Mouse (Mus musculus): ENCODE measurements around the gene Ghrh. TPM values are rescaled to one million over a fixed set of nuclear protein-coding genes. Genes with fewer than 3 reads are reported as not detected.

Ghrh gene
- total and polyA plus RNA-seq, 2 experiments from 2014 or later: not detected

DNA sequence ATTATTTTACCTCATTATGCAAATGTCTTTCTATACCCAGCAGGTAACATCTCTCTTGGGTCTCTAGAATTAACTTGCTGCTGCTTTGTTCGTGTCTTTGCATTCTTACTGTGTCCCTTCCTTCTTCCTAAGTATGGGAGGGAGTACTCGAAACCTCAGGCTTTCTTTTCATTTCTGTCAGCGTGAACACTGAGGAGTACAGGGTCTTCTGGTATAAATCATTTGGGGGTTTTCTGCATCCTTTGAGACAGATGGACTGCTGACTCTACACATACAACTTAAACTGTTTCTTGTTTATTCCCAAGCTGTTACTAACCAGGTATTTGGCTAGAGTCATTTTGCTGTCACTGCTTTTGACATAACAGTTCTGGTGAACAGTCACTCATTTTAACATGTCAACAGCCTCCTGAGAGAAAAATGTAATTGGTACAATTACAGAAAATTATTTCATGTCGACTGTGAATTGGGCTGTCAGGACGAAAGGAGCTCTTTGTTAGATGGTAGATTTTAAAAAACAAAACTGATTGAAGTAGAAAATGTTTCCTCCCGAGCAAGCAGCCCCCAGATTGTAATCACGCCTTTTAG, 51.1 kb downstream of the Ghrh start:
- no peak for DNase-seq (ENCODE audit: low spot score)
- WGBS: 86% methylated on average over 7 of the region's 7 CpGs

DNA sequence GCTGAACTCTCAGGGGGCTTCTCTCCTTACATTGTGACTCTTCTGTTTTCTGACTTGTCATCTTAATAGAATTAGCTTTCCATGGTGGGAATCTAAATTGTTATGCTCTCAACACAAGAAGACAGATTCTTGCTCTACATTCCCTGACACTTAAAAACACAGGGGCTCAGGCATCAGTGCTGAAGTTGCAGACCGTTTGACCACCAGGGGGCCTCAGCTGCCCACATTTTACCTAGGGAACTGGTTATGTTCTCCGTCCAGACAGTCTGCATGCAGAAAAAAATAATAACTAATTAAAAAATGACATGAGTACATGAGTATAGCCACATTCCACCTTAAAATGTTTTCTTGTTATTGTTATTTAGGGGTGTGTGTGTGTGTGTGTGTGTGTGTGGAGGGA, 55.2 kb downstream of the Ghrh start:
- Histone ChIP-seq H3K27me3 (ENCODE audit: control insufficient read depth, insufficient read depth, low read length) (no peaks in the 10 kb centered on the region), H3K9ac (replicated peaks; ENCODE audit: low read depth, low read length) (no peak overlapping the region), H3K27ac (ENCODE audit: low read depth) (no peak overlapping the region), H3K36me3 (replicated peaks; ENCODE audit: control insufficient read depth, insufficient read depth, low read length) (peaks cover 85% of the 10 kb centered on the region), H3K4me1 (ENCODE audit: control insufficient read depth, insufficient read depth) (no peaks in the 10 kb centered on the region), H3K4me2 (ENCODE audit: low read depth, low read length) (no peak overlapping the region), H3K9me3 (replicated peaks; ENCODE audit: control insufficient read depth, low read length) (no peaks in the 10 kb centered on the region), H3K4me3 (ENCODE audit: low read depth, low read length) (no peak overlapping the region)
- ATAC-seq (ENCODE audit: insufficient read depth, low read depth): no peak
- peak; percentile 64 for DNase-seq (ENCODE audit: low spot score)
- TF ChIP-seq CTCF (IDR thresholded peaks at IDR 0.05; ENCODE audit: low read depth) (peak; percentile 73), EP300 (IDR thresholded peaks at IDR 0.05; ENCODE audit: low read depth) (no peak)
- 11% methylated on average over 2 of the region's 2 CpGs for WGBS

More for the DNA sequence above, 51.1 kb downstream of the Ghrh start:
- no peak for ATAC-seq (ENCODE audit: insufficient read depth, low read depth)
- H3K27me3 ChIP-seq (ENCODE audit: control insufficient read depth, insufficient read depth, low read length): no peaks in the 10 kb centered on the region
- no peak overlapping the region for H3K4me3 ChIP-seq (ENCODE audit: low read depth, low read length)
- H3K4me1 ChIP-seq (ENCODE audit: control insufficient read depth, insufficient read depth): no peaks in the 10 kb centered on the region
- H3K4me2 ChIP-seq (ENCODE audit: low read depth, low read length): no peak overlapping the region
- H3K9me3 ChIP-seq (replicated peaks; ENCODE audit: control insufficient read depth, low read length): no peaks in the 10 kb centered on the region
- no peak overlapping the region for H3K27ac ChIP-seq (ENCODE audit: low read depth)
- peaks cover 94% of the 10 kb centered on the region for H3K36me3 ChIP-seq (replicated peaks; ENCODE audit: control insufficient read depth, insufficient read depth, low read length)
- TF ChIP-seq CTCF (IDR thresholded peaks at IDR 0.05; ENCODE audit: low read depth) (no peak), EP300 (IDR thresholded peaks at IDR 0.05; ENCODE audit: low read depth) (no peak)
- H3K9ac ChIP-seq (replicated peaks; ENCODE audit: low read depth, low read length): no peak overlapping the region

DNA sequence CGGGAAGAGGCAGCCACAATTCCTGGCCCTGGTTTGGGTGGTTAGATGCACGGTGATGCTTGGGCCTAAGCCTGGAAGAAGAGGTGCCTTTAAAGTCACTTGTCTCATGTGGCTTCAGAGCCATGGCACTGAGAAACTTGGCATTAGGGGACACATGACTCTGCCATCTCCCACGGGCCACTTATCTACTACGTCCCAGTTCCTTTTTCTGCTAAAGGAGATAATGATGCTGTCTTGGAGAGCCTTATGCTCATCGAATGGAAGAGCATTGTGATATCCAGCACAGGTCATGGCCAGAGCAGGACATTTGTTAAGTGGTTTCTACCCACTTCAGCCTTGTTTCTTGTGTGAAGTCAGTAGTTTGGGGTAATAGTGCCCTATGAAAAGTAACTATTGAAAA, 58.3 kb downstream of the Ghrh start:
- no peak for TF ChIP-seq EP300 (IDR thresholded peaks at IDR 0.05; ENCODE audit: low read depth)
- TF ChIP-seq CTCF (IDR thresholded peaks at IDR 0.05; ENCODE audit: low read depth): no peak
- ATAC-seq (ENCODE audit: insufficient read depth, low read depth): no peak
- Histone ChIP-seq H3K4me1 (ENCODE audit: control insufficient read depth, insufficient read depth) (no peaks in the 10 kb centered on the region), H3K36me3 (replicated peaks; ENCODE audit: control insufficient read depth, insufficient read depth, low read length) (peaks cover 66% of the 10 kb centered on the region), H3K4me2 (ENCODE audit: low read depth, low read length) (no peak overlapping the region), H3K27me3 (ENCODE audit: control insufficient read depth, insufficient read depth, low read length) (no peaks in the 10 kb centered on the region), H3K9me3 (replicated peaks; ENCODE audit: control insufficient read depth, low read length) (no peaks in the 10 kb centered on the region), H3K27ac (ENCODE audit: low read depth) (no peak overlapping the region), H3K4me3 (ENCODE audit: low read depth, low read length) (no peak overlapping the region), H3K9ac (replicated peaks; ENCODE audit: low read depth, low read length) (no peak overlapping the region)
- WGBS: 69% methylated on average over 5 of the region's 5 CpGs
- no peak for DNase-seq (ENCODE audit: low spot score)

DNA sequence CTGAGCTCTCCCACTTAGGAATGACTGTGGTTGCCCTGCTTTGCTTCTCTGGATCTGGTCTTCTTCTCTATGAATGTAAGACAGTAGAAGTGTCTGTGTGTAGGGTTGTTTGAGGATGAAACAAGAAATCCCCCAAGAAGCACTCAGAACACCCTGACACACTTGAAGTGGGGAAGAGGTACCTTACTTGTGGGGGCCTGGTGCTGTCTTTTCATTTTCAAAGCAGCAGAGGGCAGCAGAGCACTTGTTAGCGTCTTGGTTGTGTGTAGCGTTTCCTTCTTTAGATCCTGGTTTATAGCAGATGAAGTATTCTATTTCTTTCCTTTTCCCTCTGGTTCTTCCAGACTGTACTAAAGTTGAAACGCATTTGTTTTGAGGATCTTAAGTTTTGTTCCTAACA, 59.8 kb downstream of the Ghrh start:
- Histone ChIP-seq H3K9ac (replicated peaks; ENCODE audit: low read depth, low read length) (no peak overlapping the region), H3K27ac (ENCODE audit: low read depth) (no peak overlapping the region), H3K36me3 (replicated peaks; ENCODE audit: control insufficient read depth, insufficient read depth, low read length) (peaks cover 51% of the 10 kb centered on the region), H3K4me1 (ENCODE audit: control insufficient read depth, insufficient read depth) (no peaks in the 10 kb centered on the region), H3K4me3 (ENCODE audit: low read depth, low read length) (no peak overlapping the region), H3K27me3 (ENCODE audit: control insufficient read depth, insufficient read depth, low read length) (no peaks in the 10 kb centered on the region), H3K9me3 (replicated peaks; ENCODE audit: control insufficient read depth, low read length) (no peaks in the 10 kb centered on the region), H3K4me2 (ENCODE audit: low read depth, low read length) (no peak overlapping the region)
- ATAC-seq (ENCODE audit: insufficient read depth, low read depth) (no peak), DNase-seq (ENCODE audit: low spot score) (peak; percentile 46)
- WGBS: 24% methylated on average over 3 of the region's 3 CpGs
- TF ChIP-seq EP300 (IDR thresholded peaks at IDR 0.05; ENCODE audit: low read depth) (no peak), CTCF (IDR thresholded peaks at IDR 0.05; ENCODE audit: low read depth) (peak; percentile 61)

DNA sequence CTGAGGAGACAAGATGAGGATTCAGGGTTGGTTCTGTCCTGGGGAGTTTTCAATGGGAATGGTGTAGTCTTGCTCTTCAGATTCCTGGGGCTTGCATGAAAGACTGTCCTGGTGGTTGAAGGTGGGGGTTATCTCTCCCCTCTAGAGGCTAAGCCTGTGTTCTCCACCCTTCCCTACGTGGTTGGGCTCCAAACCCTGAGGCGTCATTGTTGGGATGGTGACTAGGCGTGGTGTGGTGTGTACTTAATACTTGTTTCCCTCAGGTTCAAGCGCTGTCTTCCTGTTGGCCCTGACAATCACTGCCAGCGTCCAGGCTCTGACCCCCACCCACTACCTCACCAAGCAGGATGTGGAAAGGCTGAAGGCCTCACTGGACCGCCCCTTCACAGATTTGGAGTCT, 64.0 kb downstream of the Ghrh start:
- Histone ChIP-seq H3K27ac (ENCODE audit: low read depth) (no peak overlapping the region), H3K9ac (replicated peaks; ENCODE audit: low read depth, low read length) (no peak overlapping the region), H3K4me1 (ENCODE audit: control insufficient read depth, insufficient read depth) (peaks cover 14% of the 10 kb centered on the region; the same call in 1 of the 2 replicates), H3K4me2 (ENCODE audit: low read depth, low read length) (no peak overlapping the region), H3K4me3 (ENCODE audit: low read depth, low read length) (no peak overlapping the region), H3K9me3 (replicated peaks; ENCODE audit: control insufficient read depth, low read length) (no peaks in the 10 kb centered on the region), H3K27me3 (ENCODE audit: control insufficient read depth, insufficient read depth, low read length) (no peaks in the 10 kb centered on the region), H3K36me3 (replicated peaks; ENCODE audit: control insufficient read depth, insufficient read depth, low read length) (peaks cover 13% of the 10 kb centered on the region)
- WGBS: 83% methylated on average over 6 of the region's 6 CpGs
- DNase-seq (ENCODE audit: low spot score) (no peak), ATAC-seq (ENCODE audit: insufficient read depth, low read depth) (no peak)
- TF ChIP-seq EP300 (IDR thresholded peaks at IDR 0.05; ENCODE audit: low read depth) (no peak), CTCF (IDR thresholded peaks at IDR 0.05; ENCODE audit: low read depth) (no peak)

Other genes starting within 250 kb of the Ghrh start
- gene Samhd1, start 212.2 kb downstream of the Ghrh start, total RNA-seq (2014; rRNA removed; ENCODE audit: low replicate concordance): 9.0 and 22.6 TPM in 2 replicates
- gene Samhd1, start 212.2 kb downstream of the Ghrh start, polyA plus RNA-seq (2015; fragmentation: Nextera tagmentation; extraction: Ambion mirVana): 12.1 and 13.0 TPM in 2 replicates
- 18.5 and 21.8 TPM in 2 replicates for gene Rbl1, start 143.0 kb downstream of the Ghrh start, total RNA-seq (2014; rRNA removed; ENCODE audit: low replicate concordance)
- 6.0 and 6.9 TPM in 2 replicates for gene Rbl1, start 143.0 kb downstream of the Ghrh start, polyA plus RNA-seq (2015; fragmentation: Nextera tagmentation; extraction: Ambion mirVana)
- 147 and 172 TPM in 2 replicates for gene Rpn2, start 68.5 kb downstream of the Ghrh start, total RNA-seq (2014; rRNA removed; ENCODE audit: low replicate concordance)
- gene Rpn2, start 68.5 kb downstream of the Ghrh start, polyA plus RNA-seq (2015; fragmentation: Nextera tagmentation; extraction: Ambion mirVana): 78.8 and 81.1 TPM in 2 replicates
- gene Mroh8, start 68.0 kb downstream of the Ghrh start, total RNA-seq (2014; rRNA removed; ENCODE audit: low replicate concordance): 0.69 TPM in 1 of 2 replicates, not detected in the other
- 0.16 and 0.20 TPM in 2 replicates for gene Mroh8, start 68.0 kb downstream of the Ghrh start, polyA plus RNA-seq (2015; fragmentation: Nextera tagmentation; extraction: Ambion mirVana)
- 23.6 and 29.6 TPM in 2 replicates for gene Manbal, start 20.1 kb upstream of the Ghrh start, total RNA-seq (2014; rRNA removed; ENCODE audit: low replicate concordance)
- gene Manbal, start 20.1 kb upstream of the Ghrh start, polyA plus RNA-seq (2015; fragmentation: Nextera tagmentation; extraction: Ambion mirVana): 51.1 and 55.5 TPM in 2 replicates
- gene Src, start 70.9 kb upstream of the Ghrh start, total RNA-seq (2014; rRNA removed; ENCODE audit: low replicate concordance): 14.2 and 15.5 TPM in 2 replicates
- 2.5 and 2.9 TPM in 2 replicates for gene Src, start 70.9 kb upstream of the Ghrh start, polyA plus RNA-seq (2015; fragmentation: Nextera tagmentation; extraction: Ambion mirVana)
- 23.8 and 27.9 TPM in 2 replicates for gene Nnat, start 212.6 kb upstream of the Ghrh start, total RNA-seq (2014; rRNA removed; ENCODE audit: low replicate concordance)
- 13.1 and 13.8 TPM in 2 replicates for gene Nnat, start 212.6 kb upstream of the Ghrh start, polyA plus RNA-seq (2015; fragmentation: Nextera tagmentation; extraction: Ambion mirVana)
- gene Blcap, start 223.8 kb upstream of the Ghrh start, total RNA-seq (2014; rRNA removed; ENCODE audit: low replicate concordance): 33.1 and 35.5 TPM in 2 replicates
- 48.9 and 49.5 TPM in 2 replicates for gene Blcap, start 223.8 kb upstream of the Ghrh start, polyA plus RNA-seq (2015; fragmentation: Nextera tagmentation; extraction: Ambion mirVana)

All from heart, postnatal 0 days (tissue).